Mouse (Mus musculus): ENCODE measurements at regions not wholly inside any gene's neighbourhood (a gene's known extent, or its start where the extent isn't known, plus 50 kb on each side); places are given as distances from the start of the nearest gene placed in this dataset.
"Not testable (repeated sequence)": the region's sequence is repeated elsewhere in the genome, so short reads cannot be mapped to it uniquely, and the experiment has no call there.

DNA sequence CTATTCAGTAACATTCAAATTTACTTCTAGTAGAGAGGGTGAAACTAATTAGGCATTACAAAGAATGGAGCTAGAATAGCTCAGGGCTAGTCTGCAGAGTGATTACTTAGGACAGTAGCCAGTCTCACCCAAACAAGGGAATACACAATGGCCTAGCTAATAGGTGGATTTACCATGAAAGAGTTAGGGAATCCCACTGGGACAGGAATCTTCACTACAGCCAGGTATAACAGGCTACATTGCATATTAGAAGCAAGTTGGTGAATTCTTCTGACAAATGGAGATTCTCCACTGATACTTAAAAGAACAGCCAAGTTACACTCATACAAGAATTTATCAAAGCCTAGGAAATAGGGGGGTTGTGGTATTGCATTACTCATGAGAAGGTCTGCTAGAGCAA, 670.2 kb upstream of the Chrm3 start:
- not testable (repeated sequence) for DNase-seq (ENCODE audit: low read depth)

DNA sequence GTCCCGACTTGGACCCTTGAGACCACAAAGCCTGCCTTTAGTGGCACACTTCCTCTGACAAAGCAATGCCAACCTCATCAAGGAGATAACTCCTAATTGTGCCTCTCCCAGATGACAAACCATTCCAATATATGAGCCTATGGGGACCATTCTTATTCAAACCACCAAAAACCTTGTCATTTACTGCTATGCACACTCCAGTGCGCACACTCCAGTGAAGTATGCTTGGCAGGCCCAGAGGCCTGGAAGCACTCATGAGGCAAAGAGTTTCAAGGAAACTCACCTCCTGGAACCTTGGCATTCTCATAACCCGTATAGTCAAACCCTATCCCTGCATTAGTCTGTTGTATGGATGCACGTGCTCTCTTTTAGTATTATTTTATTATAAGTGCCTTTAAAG, 669.7 kb upstream of the Chrm3 start:
- DNase-seq (ENCODE audit: low read depth): no peak

DNA sequence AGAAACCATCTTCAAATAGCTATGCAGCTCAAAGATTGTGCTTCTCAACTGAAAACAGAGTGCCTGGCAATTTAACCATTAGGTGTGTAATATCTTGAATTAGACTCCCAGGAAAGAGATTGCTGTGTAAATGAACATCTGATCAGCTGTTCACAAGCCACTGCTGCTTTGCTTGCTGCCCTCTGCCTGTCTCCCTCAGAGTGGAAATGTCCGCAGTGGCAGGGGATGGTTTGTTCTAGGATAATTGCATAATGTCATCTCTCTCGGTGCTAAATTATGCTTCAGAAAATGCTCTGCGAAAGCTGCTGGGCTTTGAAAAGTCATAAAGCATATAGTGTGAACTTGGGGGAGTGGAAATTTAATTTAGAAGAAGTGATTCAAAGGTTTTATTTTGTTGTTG, 665.3 kb upstream of the Chrm3 start:
- no peak for DNase-seq (ENCODE audit: low read depth)

DNA sequence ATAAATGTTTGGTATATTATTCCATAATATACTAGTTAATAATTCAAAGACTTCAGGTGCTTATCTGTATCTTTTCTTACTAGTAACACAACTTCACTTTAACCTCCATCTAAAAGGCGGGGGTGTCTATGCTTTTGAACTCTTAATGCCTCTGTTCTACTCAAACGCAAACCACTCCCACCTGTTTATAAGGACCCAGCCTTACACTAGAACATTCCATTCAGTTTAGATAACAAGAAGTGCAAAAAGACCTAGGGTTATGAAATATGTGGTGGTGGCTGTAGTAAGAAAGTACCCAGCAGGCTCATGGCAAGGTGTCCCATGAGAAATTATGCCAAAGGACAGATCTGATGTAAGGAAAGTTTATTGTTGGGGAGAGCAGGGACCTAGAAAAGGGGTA, 663.8 kb upstream of the Chrm3 start:
- no peak for DNase-seq (ENCODE audit: low read depth)

DNA sequence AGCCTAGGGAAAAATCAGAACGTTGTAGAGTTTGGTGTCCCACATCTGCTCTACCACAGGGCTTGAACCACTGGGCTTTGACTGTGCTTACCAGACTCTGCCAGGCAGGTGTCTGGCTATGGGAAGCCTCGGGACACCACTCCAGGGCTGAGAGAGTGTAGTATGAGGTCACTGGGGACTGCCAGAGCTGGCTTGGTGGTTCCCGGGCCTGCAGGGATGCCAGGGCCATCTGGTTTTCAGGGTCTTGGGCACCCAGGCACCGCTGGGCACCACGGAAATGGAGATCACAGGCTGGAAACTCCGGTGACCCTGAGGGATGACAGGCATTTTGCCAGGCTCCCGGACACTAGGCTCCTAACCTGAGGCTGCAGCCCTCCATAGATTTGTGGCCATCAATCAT, 656.9 kb upstream of the Chrm3 start:
- no peak for DNase-seq (ENCODE audit: low read depth)

DNA sequence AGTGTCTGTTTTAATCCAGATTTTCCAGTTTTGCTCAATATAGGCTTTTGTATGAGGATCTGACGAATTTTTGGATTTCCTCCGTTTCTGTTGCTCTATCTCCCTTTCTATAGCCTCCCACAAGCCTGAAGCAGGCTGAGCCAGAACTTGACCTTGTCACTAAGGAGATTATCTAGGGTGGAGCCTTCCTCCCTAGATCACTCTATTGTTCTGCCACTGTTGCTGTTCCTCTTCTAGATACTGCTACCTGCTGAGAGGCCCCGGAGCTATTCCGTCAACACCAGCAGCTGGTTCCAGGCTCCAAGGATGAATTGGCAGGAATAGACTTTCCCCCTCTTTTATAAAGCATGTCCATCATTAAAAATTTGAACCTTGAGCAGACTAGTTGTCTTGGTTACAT, 644.7 kb upstream of the Chrm3 start:
- DNase-seq (ENCODE audit: low read depth): no peak

DNA sequence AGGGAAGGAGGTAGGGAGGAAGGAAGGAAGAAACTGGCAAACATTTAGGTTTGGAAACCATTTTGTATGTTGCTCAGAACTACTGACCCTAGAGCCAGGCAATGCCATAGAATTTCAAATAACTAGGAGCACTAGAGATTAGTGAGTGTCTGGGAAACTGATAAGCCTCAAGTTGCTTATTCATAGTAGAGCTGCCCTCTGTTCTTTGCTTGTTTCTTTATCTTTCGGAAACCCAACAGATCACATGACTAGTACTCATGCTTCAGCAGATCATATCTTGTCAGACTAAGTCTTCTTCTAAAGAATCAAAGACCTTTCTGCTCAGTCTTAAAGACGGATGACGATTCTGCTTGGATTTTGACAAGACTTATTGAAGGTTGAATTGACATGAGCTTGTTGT, 630.5 kb upstream of the Chrm3 start:
- no peak for DNase-seq (ENCODE audit: low read depth)

DNA sequence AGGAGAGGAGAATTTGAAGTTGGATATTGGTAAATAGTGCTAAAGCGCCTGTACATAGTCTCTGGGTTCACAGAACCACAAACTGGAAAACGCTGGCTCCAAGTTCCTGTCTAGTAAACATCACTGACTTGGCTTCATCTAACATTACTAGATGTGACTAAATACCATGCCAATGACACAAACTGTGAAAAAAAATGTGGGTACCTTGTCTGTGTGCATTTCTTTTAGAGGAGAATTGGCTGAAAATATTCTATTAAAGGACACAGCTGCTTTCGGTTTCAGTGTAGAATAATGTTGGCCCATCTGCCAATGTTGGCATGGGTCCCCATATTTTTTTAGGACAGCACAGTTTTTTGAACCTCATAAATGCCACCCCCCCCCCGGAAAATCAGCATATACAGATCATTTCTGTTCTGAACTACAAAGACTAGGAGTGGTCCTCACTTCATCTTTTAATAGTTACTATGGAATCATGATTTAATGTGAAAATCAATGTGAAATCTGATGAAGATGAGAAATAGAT, 629.9 kb upstream of the Chrm3 start:
- DNase-seq (ENCODE audit: low read depth): no peak

DNA sequence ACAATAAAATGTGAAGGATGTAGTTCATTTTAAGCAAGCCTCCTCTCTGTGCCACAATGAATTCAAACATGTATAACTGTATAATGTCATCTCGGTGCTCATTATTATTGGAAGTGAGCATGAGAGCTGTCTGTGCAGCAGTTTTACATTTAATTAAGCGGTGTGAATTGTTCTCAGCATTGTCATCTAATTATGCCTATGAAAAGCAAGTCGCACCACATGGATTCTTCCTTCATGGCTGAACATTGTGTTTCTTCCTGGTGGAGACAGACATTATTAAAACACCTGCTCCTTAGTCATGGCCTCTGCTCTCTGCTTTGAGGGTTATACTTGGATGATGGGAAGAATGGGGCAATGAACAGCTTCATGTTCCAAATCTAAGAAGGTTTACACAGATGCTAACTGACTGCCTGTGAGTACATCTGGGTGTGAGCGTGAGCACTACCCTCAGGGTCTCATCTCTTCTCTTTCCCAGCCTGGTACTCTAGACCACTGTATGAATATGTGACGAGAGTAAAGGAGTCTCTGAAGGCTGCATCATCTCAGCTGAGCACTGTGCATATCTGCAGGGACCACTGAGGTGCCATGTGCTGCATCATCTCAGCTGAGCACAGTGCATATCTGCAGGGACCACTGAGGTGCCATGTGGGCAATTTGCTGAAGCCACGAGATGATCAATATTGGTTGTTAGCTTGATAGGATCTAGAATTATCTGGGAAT, 628.6 kb upstream of the Chrm3 start:
- DNase-seq (ENCODE audit: low read depth): no peak

DNA sequence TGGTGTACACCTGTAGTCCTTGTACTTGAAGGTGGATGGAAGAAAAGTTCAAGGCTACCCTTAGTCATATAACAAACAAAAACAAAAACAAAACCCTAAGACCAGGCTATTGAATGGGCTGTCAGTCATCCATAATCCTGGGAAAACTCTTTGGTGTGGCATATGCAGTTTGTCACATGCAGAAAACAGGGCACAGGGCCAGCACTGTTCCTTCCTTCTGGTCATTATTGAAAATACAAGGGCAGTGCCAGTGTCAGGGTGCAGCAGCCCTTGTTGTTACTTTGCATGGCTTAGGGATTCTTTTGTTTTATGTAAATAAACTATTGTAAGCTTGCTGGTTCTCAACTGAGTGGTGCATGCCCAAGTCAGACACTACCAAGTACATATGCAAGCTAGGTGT, 623.1 kb upstream of the Chrm3 start:
- DNase-seq (ENCODE audit: low read depth): no peak

DNA sequence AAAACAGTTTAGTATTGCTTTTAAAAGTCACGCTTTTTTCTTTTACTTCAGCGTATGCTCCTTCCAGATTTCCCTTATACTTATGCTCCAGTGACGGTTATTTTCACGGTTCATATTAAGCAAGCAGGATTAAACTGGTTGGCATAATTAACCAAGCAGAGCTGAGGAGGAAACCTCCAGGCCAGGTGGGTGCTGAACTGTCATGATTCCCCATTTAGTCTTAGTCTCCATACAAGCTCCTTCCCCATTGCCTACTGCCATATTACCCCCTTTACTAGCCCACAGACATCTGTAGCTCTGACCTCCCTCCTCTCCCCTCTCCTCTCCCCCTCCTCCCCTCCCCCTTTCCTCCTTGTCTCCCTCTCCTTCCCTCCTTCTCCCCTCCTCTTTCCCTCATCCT, 621.9 kb upstream of the Chrm3 start:
- DNase-seq (ENCODE audit: low read depth): no peak

DNA sequence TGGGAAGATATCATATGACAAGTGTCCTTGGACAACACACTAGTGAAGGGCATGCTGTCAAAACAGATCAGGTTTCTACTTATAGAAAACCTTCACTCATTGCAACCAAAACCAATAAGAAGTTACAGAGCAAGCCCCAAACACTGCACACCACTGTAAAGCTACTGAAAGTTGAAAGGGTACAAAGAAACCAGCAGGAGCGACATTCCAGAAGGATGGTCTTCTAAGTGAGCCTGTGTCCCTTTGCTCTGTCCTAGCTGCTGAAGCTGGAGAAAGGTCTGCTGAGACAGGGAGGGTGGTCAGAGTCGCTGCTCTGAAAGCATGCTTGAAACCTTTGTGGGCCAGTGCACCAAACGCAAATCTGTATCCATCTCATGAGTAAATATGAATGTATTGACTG, 611.3 kb upstream of the Chrm3 start:
- no peak for DNase-seq (ENCODE audit: low read depth)

DNA sequence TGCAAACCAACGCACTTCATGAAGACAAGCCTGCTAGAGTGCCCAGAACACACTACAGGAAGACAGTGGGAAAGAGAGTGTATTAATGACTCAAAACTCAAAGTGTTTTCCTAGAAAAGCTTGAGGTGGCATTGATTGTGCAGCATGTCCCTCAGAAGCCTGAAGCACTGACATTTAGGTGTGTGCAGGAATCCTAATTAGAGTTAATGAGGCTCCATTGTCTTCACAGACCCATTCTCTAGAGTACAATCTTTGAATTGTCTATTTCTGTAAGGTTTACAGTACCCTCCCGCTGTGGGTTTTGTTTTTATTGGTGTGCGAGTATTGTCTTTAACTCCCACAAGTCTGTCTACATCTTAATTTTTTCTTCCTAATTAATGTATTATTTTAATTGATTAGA, 610.1 kb upstream of the Chrm3 start:
- no peak for DNase-seq (ENCODE audit: low read depth)

DNA sequence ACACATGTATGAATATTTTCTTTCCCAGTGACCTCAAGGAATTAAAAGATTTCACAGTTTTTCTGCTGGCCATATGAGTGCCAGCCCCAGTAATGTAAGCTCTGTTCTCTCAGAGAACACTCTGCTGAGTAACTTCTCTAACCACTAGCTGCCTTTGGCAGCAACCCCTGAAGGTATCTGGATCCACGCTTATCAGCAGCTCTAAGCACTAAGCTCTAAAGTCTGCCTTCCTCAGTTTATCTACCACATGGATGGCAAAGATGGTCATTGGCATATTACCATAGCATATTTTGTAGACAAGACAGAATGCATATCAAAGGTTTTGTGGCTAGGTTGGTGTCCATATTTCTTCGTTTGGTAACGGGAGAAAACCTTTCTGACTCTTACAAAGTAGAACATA, 592.3 kb upstream of the Chrm3 start:
- DNase-seq (ENCODE audit: low read depth): no peak

DNA sequence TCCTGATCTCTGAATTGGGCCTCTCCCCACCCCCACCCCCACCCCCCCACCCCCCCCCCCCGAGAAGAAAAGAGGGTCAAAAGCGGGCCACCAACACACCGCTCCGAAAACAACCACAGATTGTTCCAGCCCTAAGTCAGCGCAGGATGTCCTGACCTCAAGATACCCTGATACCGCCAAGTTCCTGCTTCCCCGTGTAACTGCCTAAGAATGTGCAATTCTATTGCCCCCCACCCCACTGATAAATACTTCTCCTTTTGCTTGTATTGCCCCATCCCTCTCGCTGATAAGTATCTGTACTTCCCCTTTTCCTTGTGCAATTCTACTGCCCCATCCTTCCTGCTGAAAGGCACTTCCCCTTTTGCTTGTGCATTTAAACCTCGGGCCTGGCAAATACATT, 590.0 kb upstream of the Chrm3 start:
- peak; percentile 8 for DNase-seq (ENCODE audit: low read depth)

DNA sequence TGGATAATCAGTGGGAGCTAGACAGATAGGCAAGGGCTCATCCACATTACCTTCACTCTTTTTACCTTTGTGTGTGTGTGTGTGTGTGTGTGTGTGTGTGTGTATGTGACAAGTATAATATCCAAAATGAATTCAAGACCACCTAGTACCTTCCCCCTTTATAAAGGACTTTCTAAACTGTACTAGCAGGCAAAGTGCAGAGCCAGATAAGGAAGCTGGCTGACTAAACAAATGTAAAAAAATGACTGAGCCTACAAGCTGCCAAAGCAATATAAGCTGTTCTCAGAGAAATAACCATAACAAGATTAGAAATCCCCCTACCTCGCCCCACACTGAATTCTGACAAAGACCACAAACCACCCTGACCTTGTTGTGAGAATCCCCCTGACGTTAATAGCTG, 586.8 kb upstream of the Chrm3 start:
- no peak for DNase-seq (ENCODE audit: low read depth)

DNA sequence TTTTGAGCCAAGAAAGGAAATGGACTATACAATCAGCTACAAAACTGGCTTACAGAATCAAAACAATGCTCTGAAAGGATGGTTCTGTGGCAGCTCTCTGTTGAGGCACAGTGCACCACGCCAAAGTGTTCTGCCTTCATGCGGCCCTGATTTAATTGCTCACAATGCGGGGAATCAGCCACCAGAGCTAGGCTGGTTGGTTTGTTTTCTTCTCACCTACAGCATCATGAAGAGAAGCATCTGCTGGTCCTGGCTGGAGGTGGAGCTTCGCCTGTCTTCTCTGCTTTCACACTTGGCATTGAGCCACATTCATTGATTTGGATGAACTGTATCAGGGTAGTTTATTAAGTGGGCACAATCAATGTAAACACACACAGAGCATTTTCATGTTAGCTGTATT, 583.2 kb upstream of the Chrm3 start:
- DNase-seq (ENCODE audit: low read depth): no peak

DNA sequence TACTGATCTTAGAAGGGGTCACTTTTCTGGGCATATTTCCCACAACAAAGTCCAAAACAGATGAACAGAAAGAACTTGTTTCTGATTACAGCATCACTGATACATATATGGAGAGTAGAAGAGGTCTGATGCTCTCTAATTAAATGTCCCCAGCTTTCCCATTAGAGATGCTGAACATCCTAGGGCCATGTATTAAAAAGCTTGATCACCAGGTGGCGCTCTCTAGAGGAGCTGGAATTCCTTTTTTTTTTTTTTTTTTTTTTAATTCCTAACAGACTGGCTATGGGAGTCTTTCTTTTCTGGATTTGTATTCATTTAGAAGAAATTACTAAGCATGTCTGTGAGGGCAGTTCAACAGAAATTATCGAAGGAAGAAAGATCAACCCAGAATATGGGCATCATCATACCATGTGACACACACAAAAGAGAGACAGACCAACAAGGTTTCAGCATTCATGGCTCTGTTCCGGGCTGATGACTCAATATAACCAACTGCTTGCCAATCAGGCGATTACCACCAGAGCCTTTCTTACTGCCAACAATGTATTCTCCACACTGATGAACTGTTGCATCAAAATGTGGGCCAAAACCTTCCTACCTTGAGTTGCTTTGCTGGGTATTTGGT, 581.5 kb upstream of the Chrm3 start:
- peak; percentile 7 for DNase-seq (ENCODE audit: low read depth)

DNA sequence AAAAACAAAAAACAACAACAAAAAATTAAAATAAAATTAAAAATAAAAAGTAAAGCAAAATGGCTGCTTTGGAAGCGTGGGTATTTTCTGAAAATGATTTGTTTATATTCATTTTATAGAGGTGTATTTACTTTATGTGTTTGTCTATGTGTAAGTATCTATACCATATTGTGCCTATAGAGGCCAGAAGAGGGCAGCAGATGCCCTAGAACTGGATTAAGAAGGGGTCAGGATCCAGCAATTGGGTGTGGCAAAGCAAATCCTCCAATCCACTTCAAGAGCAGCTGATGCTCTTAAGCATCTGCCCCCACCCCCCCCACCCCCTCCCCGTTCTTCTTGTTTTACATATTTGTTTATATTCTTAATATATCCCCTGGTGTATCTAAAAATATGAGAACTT, 577.6 kb upstream of the Chrm3 start:
- no peak for DNase-seq (ENCODE audit: low read depth)

DNA sequence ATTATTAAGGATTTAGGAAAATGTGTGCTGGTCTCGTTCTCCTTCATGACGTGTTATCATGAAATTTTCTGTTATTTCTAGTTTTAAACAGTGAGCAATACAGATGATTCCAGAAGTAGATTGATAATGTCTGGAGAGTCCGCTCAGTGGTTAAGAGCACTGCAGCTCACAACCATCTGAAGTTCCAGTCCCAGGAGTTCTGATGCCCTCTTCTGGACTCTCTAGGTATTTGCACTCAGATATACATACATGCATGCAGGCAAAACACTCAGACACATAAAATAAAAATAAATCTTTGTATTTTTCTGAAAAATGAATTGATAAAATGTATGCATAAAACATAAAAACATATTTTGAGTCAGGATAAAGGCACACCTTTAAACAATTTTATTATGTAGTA, 570.1 kb upstream of the Chrm3 start:
- peak; percentile 41 for DNase-seq (ENCODE audit: low read depth)

DNA sequence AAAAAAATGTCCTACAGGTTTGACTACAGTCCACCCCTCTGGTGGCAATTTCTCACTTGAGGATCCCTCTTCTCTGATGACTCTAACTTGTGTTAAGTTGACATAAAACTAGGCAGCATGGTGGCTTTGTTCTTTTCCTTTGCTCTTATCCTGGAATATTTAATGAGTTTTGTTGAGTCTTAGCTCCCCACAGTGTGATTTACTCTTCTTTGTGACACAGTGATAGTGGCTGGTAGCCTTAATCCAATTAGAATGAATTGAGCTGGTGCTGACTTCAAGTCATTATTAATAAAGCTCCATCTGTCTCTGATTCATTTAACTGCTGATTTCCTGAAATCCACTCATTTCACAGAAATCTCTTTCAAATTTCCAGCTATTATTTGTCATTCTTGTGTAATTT, 553.7 kb upstream of the Chrm3 start:
- DNase-seq (ENCODE audit: low read depth): no peak

DNA sequence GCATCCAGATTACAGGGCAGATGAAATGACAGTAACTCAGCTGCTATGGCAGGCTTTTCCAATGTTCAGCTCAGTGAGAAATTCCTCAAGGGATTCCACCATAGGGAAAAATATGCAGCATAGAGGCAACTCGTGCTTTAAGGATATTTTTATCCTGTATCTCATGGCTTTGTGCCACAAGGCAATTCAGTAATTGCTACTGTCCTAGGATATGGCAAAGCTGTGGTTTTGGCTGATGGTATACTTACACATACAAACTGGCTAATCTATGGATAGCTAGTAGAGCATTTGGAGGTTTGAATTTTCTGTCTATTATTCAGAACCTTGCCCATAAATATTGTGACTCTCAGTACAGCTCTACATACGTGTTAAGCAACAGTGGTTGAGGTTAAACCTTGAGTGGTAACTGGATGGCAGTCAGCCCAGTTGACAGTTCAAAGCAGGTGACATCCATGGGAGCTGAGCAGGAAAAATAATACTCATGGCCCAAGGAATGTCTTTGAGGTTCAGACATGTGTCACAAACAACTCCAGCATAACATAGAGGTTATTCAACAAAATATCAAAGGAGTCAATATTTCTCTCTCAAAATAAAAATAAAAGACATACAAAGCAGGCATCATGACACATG, 548.6 kb upstream of the Chrm3 start:
- no peak for DNase-seq (ENCODE audit: low read depth)

DNA sequence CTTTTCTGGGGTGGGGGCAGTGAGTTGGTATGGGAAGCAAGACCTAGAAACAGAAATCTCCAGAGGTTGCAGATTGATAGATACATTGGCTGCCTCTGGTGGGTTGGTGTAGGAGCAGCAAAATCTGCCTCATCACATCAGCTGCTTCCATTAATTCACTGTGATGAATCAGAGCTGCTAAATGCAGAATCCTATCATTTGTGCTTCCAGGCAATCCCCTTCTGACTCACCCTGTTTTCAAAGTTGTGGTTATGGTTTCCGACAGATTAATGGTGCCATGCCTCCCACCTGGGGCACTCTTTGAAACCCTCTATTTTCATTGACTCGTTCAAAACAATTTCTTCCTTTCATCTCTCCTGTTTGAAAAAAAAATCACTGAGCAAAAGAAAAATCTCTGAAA, 507.2 kb upstream of the Chrm3 start:
- DNase-seq (ENCODE audit: low read depth): no peak
